Mouse (Mus musculus) C2C12 (cell line): ENCODE measurements at regions not wholly inside any gene's neighbourhood (a gene's known extent, or its start where the extent isn't known, plus 50 kb on each side); places are given as distances from the start of the nearest gene placed in this dataset.

Experiments used
- H3K27me3 ChIP-seq: one replicate; pipeline ENCODE4 v1.6.1; 2011; ENCODE audit not compliant: control insufficient read depth, insufficient read depth, insufficient read length
- H3K36me3 ChIP-seq: one replicate; pipeline ENCODE4 v1.6.1; 2011; ENCODE audit not compliant: control insufficient read depth, insufficient read depth
- H3K4me3 ChIP-seq: one replicate; pipeline ENCODE4 v1.5.1; 2011; ENCODE audit warnings: mild to moderate bottlenecking, control low read depth; ENCODE audit not compliant: poor library complexity, insufficient read depth, severe bottlenecking
- H3K79me2 ChIP-seq: one replicate; pipeline ENCODE4 v1.6.1; 2011; ENCODE audit not compliant: control insufficient read depth, insufficient read depth
- H3K79me3 ChIP-seq: one replicate; pipeline ENCODE4 v1.6.1; 2011; ENCODE audit warnings: low read depth, control low read depth
- H3ac ChIP-seq: one replicate; pipeline ENCODE3; 2011; ENCODE audit warnings: low read depth; ENCODE audit not compliant: control insufficient read depth, insufficient read length
- CEBPB ChIP-seq: IDR thresholded peaks from one replicate; pipeline ENCODE4 v1.6.1; 2011; ENCODE audit warnings: low read depth, mild to moderate bottlenecking, control low read depth, moderate library complexity
- CTCF ChIP-seq: IDR thresholded peaks from one replicate; pipeline ENCODE4 v1.5.1; 2011; ENCODE audit not compliant: control insufficient read depth, insufficient read depth, insufficient read length
- FOSL1 ChIP-seq: IDR thresholded peaks from one replicate; pipeline ENCODE4 v1.8.0; 2011; ENCODE audit warnings: mild to moderate bottlenecking, low read length; ENCODE audit not compliant: poor library complexity, insufficient read depth, severe bottlenecking
- MAX ChIP-seq: IDR thresholded peaks from one replicate; pipeline ENCODE4 v1.6.1; 2011; ENCODE audit warnings: mild to moderate bottlenecking, control low read depth
- MYOD1 ChIP-seq: IDR thresholded peaks from one replicate; pipeline ENCODE4 v1.6.1; 2011; ENCODE audit warnings: low read depth; ENCODE audit not compliant: control insufficient read depth, insufficient read length
- MYOG ChIP-seq: IDR thresholded peaks from one replicate; pipeline ENCODE4 v1.6.1; 2011; ENCODE audit not compliant: control insufficient read depth, insufficient read length; ENCODE audit errors: extremely low read depth
- USF1 ChIP-seq: IDR thresholded peaks from one replicate; pipeline ENCODE4 v1.6.1; 2011; ENCODE audit warnings: low read depth, mild to moderate bottlenecking, control low read depth, moderate library complexity

DNA sequence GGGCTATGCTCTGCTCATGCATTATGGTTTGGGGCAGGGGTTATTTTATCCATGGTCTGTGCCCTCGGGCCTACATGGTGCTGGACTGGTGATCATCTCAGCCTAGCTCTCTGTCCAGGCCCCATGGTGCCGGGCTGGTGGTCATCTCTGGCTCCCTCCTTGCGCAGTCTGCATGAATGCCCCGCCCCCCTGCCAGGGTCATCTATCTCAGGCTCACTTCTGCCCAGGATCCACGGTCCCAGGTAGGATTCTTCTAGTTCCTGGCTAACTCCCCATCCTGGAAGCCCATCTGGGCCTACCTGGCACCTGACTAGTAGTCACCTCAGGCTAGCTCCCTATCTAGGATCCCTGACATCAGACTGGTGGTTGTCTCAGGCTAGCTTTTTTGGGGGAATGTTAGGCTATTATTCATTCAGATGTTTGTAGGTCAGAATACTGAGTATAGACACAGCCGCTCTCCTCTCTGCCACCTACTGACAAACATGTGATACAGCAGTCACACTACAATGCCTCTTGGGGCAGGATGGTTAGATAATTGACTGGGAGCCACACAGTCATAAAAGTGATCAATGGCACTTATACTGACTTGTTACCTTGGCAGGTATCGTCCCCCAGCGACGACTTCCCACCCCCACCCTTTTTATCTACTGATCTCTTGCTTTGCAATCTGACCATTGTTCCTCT is 98.1 kb downstream of the Wscd1 start:
- Histone ChIP-seq H3K4me3 (no peak overlapping the region), H3K79me2 (no peaks in the 10 kb centered on the region), H3K36me3 (no peaks in the 10 kb centered on the region), H3K27me3 (no peaks in the 10 kb centered on the region), H3ac (no peak overlapping the region), H3K79me3 (no peaks in the 10 kb centered on the region)
- no peak for TF ChIP-seq FOSL1
- no peak for TF ChIP-seq CTCF
- TF ChIP-seq MAX: no peak
- TF ChIP-seq MYOG: no peak
- TF ChIP-seq MYOD1: no peak
- no peak for TF ChIP-seq USF1

DNA sequence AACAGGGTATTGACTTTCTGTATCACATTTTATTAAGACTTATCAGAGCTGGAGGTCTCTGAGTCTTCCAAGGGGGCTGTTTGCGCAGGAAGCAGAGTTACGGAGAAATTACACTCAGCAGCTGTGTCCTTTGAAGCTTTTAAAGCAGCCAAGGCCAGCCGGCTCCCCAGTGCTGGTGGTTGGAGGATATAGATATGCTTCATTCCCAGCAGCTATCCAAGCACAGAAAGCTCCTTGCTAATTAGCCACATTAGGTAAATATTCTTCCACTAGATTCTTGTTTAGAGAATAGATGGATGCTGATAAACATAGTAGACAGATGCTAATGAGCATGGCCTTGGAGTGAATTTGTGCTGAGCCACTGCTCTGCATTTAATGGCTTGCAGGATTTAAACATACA is 96.8 kb downstream of the Wscd1 start:
- Histone ChIP-seq H3K27me3 (no peaks in the 10 kb centered on the region), H3K36me3 (no peaks in the 10 kb centered on the region), H3K79me3 (no peaks in the 10 kb centered on the region), H3K79me2 (no peaks in the 10 kb centered on the region), H3K4me3 (no peak overlapping the region), H3ac (no peak overlapping the region)
- TF ChIP-seq MYOG: no peak
- no peak for TF ChIP-seq MAX
- TF ChIP-seq FOSL1: no peak
- no peak for TF ChIP-seq MYOD1
- no peak for TF ChIP-seq CEBPB
- no peak for TF ChIP-seq USF1
- no peak for TF ChIP-seq CTCF

DNA sequence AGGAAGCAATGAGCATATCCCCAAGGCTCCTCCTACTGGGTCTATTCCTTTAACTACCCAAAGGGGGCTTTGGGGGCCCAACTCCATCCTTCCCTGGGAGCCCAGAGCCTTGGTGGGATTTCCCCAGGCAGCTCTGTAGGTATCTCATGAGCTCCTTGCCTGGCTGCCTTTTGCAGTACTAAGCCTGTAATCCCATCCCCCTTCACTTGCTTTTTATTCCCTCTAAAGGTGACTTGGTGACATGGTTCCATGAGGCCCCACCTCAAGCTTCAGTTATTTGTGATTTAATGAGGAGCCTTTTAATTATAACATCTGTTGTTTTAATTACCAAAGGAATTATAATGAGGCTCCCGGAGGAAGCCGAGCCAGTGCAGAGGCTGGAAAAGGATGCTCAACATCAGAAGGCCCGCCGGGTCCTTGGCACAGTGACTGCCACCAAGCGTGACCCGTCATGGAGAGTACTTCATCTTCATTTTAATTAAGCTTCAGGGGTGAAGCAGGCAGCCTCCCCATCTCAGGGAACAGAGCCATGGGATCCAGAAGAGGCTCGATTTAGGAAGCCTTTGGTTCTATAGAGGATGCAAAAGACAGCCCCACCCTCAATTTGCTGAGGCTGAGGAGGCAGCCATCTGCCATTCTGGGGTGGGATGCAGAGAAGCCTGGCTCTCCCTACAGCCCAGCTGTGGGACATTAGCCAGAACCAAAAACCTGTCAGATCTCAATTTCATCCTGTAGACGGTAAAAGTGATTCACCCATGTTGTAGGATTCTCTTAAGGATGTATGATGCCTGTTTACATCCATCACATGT is 91.1 kb downstream of the Wscd1 start:
- Histone ChIP-seq H3K36me3 (no peaks in the 10 kb centered on the region), H3ac (no peak overlapping the region), H3K79me2 (no peaks in the 10 kb centered on the region), H3K27me3 (no peaks in the 10 kb centered on the region), H3K79me3 (no peaks in the 10 kb centered on the region), H3K4me3 (no peak overlapping the region)
- TF ChIP-seq MAX (no peak), CEBPB (no peak), CTCF (no peak), FOSL1 (no peak), USF1 (no peak), MYOG (no peak), MYOD1 (no peak)
